Mouse (Mus musculus) hindbrain, embryonic 10.5 days (tissue): Measurements from ENCODE around the gene Mafg. TPM values are rescaled to one million over a fixed set of nuclear protein-coding genes. Genes with fewer than 3 reads are reported as not detected.
A peak's percentile ranks its signal among the peaks of the same experiment; 100 is the strongest.

Source experiments
- DNase-seq: peaks from one replicate; pipeline ENCODE4 v3.0.0-alpha.2; 2017; ENCODE audit warnings: low spot score
- H3K27ac ChIP-seq: fragments of 300-500 bp; sonication (generic); 2 replicates; pipeline ENCODE4 v1.5.1; 2016; ENCODE audit warnings: mild to moderate bottlenecking, moderate library complexity
- H3K27me3 ChIP-seq: fragments of 300-500 bp; sonication (generic); 2 replicates; pipeline ENCODE4 v1.6.1; 2016; ENCODE audit warnings: mild to moderate bottlenecking; ENCODE audit not compliant: poor library complexity, insufficient read depth, severe bottlenecking
- H3K36me3 ChIP-seq: fragments of 300-500 bp; sonication (generic); 2 replicates; pipeline ENCODE4 v1.6.1; 2016; ENCODE audit warnings: mild to moderate bottlenecking, moderate library complexity
- H3K4me1 ChIP-seq: fragments of 300-500 bp; sonication (generic); replicated peaks from 2 replicates; pipeline ENCODE4 v1.6.1; 2016; ENCODE audit warnings: mild to moderate bottlenecking
- H3K4me3 ChIP-seq: fragments of 300-500 bp; sonication (generic); 2 replicates; pipeline ENCODE4 v1.5.1; 2016; ENCODE audit warnings: mild to moderate bottlenecking, moderate library complexity
- H3K9me3 ChIP-seq: fragments of 300-500 bp; sonication (generic); 2 replicates; pipeline ENCODE4 v1.6.1; 2016; ENCODE audit warnings: mild to moderate bottlenecking, moderate library complexity
- WGBS: fragments of 180-500 bp; shearing (Covaris S2); methylation state at CpG from one replicate; pipeline ENCODE4 v1.1.7; 2016; 5-methylcytosine and 5-hydroxymethylcytosine counted together
- polyA plus RNA-seq: library from polyadenylated mRNA; unstranded; fragments of >200 nt; fragmentation: Nextera tagmentation; extraction: Ambion mirVana; gene quantifications from 2 replicates; pipeline ENCODE4 v1.2.1, GENCODE M21; 2016

The Mafg gene
- polyA plus RNA-seq, 1 experiment from 2014 or later: 23.1 TPM

GRCm38 (mm10) chr11:120660301-120661075, 27.1 kb upstream of the Mafg start:
- DNase-seq: peak; percentile 68
- H3K9me3 ChIP-seq: no peaks in the 10 kb centered on the region
- peak overlapping the region; percentile 55 for H3K4me3 ChIP-seq
- H3K27ac ChIP-seq: peak overlapping the region; percentile 74
- WGBS: under 1% methylated on average over 95 of the region's 95 CpGs
- H3K36me3 ChIP-seq: no peaks in the 10 kb centered on the region
- peaks cover 96% of the 10 kb centered on the region for H3K27me3 ChIP-seq
- peaks cover 33% of the 10 kb centered on the region for H3K4me1 ChIP-seq

- 2% methylated on average over 50 of the region's 50 CpGs for WGBS
- Histone ChIP-seq H3K4me1 (peaks cover 29% of the 10 kb centered on the region), H3K36me3 (no peaks in the 10 kb centered on the region), H3K4me3 (peak overlapping the region; percentile 55), H3K27ac (peak overlapping the region; percentile 74), H3K9me3 (no peaks in the 10 kb centered on the region), H3K27me3 (peaks cover 94% of the 10 kb centered on the region)
- peak; percentile 43 for DNase-seq
Observed at GRCm38 (mm10) chr11:120659509-120660300, 26.3 kb upstream of the Mafg start.

DNA sequence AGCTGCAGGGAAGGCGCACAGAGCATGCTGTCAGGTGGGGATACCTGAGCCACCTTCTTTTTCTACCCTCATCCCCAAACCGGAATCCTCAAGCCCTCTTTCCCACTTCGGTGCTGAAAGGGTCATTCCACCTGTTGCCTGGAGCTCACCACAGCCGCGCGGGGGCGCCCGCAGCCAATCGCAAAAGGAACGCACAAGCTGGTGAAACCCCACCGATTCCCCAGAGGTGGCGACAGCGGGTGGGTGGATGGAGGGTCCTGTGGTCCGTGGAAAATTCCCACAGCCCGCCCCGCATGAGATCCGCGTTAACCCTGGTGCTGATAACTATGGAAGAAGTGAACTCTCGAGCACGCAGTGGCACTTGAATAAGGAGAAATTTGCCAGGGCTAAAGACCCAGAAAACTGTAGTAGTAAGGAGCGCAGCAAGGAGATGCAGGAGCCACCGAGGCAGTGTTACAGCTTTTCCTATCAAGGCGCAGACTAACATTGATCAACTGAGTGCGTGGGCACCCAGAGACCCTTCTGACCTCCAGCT, 25.5 kb upstream of the Mafg start:
- peak overlapping the region; percentile 55 for H3K4me3 ChIP-seq

GRCm38 (mm10) chr11:120657301-120657700, 23.9 kb upstream of the Mafg start:
- Histone ChIP-seq H3K27ac (no peak overlapping the region), H3K4me3 (no peak overlapping the region), H3K9me3 (no peaks in the 10 kb centered on the region), H3K27me3 (peaks cover 76% of the 10 kb centered on the region), H3K36me3 (no peaks in the 10 kb centered on the region), H3K4me1 (peaks cover 29% of the 10 kb centered on the region)
- DNase-seq: no peak
- 88% methylated on average over 4 of the region's 4 CpGs for WGBS

More for the DNA sequence above, 25.5 kb upstream of the Mafg start:
- peak; percentile 79 for DNase-seq
- H3K9me3 ChIP-seq: no peaks in the 10 kb centered on the region
- H3K27ac ChIP-seq: no peak overlapping the region
- H3K36me3 ChIP-seq: no peaks in the 10 kb centered on the region
- peaks cover 29% of the 10 kb centered on the region for H3K4me1 ChIP-seq
- 4% methylated on average over 24 of the region's 24 CpGs for WGBS
- H3K27me3 ChIP-seq: peaks cover 93% of the 10 kb centered on the region

DNA sequence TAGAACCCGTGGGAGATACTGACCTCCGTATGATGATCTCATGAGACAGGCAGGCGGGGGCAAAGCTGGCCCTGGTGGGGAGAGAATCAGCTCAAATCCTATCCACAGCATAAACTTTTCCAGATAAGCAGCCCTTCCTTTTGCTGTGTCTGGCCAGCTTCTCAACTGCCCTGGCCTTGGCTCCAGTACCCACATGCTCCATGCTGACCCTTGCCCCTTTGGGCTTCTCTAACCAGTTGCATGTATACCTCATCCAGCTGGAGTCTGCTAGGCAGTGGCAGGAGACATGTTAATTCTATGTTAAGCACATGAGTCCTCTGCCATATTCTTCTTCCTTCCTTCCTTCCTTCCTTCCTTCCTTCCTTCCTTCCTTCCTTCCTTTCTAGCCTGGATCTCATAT, 21.3 kb upstream of the Mafg start:
- WGBS: 76% methylated on average over 3 of the region's 3 CpGs
- no peaks in the 10 kb centered on the region for H3K9me3 ChIP-seq
- no peak overlapping the region for H3K4me3 ChIP-seq
- DNase-seq: no peak
- H3K27me3 ChIP-seq: peaks cover 54% of the 10 kb centered on the region
- no peaks in the 10 kb centered on the region for H3K36me3 ChIP-seq
- H3K4me1 ChIP-seq: peaks cover 11% of the 10 kb centered on the region
- H3K27ac ChIP-seq: no peak overlapping the region

GRCm38 (mm10) chr11:120651872-120652271, 18.5 kb upstream of the Mafg start:
- Histone ChIP-seq H3K4me1 (peaks cover 13% of the 10 kb centered on the region), H3K36me3 (no peaks in the 10 kb centered on the region), H3K27ac (no peak overlapping the region), H3K4me3 (no peak overlapping the region), H3K9me3 (no peaks in the 10 kb centered on the region), H3K27me3 (peaks cover 40% of the 10 kb centered on the region)
- WGBS: 73% methylated on average over 3 of the region's 3 CpGs
- no peak for DNase-seq

- Histone ChIP-seq H3K36me3 (no peaks in the 10 kb centered on the region), H3K4me1 (peaks cover 26% of the 10 kb centered on the region), H3K27me3 (peaks cover 30% of the 10 kb centered on the region), H3K9me3 (no peaks in the 10 kb centered on the region), H3K27ac (peak within 1 kb of the TSS; percentile 62; the same call in 1 of the 2 replicates), H3K4me3 (peak within 1 kb of the TSS; percentile 41)
- DNase-seq: peak; percentile 48
- 5% methylated on average over 13 of the region's 13 CpGs for WGBS
Observed at GRCm38 (mm10) chr11:120648001-120648476, 14.6 kb upstream of the Mafg start, which contains the start of gene Myadml2. Gene Myadml2, minus strand, starts transcription at chr11:120648158.

DNA sequence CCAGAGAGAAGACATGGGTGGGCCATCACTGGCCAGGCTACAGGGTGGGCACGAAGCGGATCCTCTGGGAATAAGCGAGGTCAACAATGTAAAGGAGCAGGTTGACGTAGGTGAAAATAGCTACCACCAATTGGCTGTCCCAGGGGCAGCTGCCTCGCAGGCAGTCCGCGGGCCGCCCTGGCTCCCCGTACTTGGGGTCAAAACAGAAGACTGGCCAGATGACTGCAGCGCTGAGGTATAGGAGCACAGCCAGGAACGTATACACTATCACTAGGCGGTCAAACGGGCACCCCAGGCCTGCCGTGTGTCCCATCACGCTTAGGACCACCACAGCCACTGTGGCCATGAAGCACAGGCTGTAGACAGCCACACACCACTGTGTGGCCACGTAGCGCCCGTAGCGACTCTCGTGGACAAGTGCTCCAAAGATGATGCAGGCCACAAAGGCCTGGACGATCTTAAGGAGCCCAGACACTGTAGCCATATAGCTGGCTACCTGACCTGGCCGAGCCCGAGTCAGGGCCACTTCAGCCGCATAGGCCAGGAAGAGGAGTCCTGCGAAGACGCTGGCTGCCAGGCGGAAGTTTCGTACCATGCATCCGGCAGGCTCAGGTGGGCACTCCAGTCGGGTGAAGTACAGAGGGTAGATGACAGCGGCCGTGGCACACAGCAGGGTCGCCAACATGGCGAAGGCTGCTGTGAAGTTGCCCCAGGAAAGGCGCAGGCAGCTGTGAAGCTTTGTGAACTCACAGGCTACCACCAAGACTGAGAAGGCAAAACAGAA, 13.8 kb upstream of the Mafg start:
- Histone ChIP-seq H3K4me3 (peak overlapping the region; percentile 41), H3K36me3 (no peaks in the 10 kb centered on the region), H3K27me3 (peaks cover 36% of the 10 kb centered on the region), H3K9me3 (no peaks in the 10 kb centered on the region), H3K27ac (peak overlapping the region; percentile 62; the same call in 1 of the 2 replicates), H3K4me1 (peaks cover 34% of the 10 kb centered on the region)
- WGBS: 73% methylated on average over 35 of the region's 35 CpGs
- DNase-seq: no peak

- H3K27ac ChIP-seq: peak within 1 kb of the TSS; percentile 88
- H3K4me3 ChIP-seq: peak within 1 kb of the TSS; percentile 69
- WGBS: 0% methylated on average over 15 of the region's 15 CpGs
- H3K4me1 ChIP-seq: peaks cover 46% of the 10 kb centered on the region
- H3K9me3 ChIP-seq: no peaks in the 10 kb centered on the region
- DNase-seq: peak; percentile 95
- no peaks in the 10 kb centered on the region for H3K36me3 ChIP-seq
- peaks cover 40% of the 10 kb centered on the region for H3K27me3 ChIP-seq
Observed at GRCm38 (mm10) chr11:120643601-120643987, 10.2 kb upstream of the Mafg start, which contains the start of gene Pycr1. Gene Pycr1, minus strand, starts transcription at chr11:120643769.

DNA sequence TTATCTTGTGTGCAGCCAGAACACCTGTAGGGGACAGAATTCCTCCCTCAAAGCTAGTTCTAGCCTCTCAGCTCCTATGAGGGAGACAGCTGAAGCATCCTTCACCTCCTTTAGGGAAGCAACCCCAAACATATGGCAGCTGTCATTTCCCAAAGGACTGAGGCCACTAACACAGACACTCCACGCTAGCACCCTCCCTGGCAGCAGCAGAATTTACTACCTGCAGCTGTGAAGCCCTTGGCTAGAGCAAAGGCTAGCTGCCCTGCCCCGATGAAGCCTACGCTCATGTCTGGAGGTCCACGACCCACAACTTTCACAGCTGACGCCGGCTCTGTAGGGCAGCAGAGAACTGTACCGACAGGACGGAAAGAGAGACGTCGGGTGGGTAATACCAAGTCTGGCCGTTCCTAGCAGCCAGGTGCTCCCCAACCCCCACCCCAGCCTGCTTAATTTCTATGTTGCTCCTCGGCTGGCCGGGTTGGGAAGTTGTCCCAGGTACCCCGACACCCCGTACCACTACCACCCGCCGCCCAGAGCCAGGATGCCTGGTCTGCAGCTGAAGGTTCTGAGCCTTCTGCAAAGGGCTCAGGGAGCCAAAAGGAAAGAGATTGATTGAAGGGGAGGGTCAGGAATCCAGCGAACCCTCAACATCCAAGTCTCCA, 9.7 kb upstream of the Mafg start:
- Histone ChIP-seq H3K9me3 (no peaks in the 10 kb centered on the region), H3K4me3 (peak overlapping the region; percentile 69), H3K36me3 (no peaks in the 10 kb centered on the region), H3K27ac (peak overlapping the region; percentile 88), H3K4me1 (peaks cover 43% of the 10 kb centered on the region), H3K27me3 (peaks cover 38% of the 10 kb centered on the region)
- DNase-seq: no peak
- 3% methylated on average over 18 of the region's 18 CpGs for WGBS

DNA sequence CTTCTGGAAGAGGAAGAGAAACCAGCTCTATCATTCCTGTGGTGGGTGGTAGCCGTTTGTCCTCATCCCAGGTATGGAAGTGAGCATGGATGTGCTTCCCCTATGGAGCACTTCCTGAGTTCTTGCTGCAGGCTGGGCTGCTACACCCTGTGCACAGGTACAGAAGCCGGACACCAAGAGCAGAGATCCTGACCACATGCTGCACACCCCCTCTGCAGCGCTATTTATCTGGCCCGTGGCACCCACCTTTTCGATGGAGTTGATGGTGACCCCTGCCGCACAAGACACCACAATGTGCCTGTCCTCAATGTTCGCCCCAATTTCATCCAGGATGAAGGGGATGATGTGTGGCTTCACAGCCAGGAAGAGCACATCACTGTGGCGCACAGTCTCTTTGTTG, 8.5 kb upstream of the Mafg start:
- H3K27ac ChIP-seq: peak overlapping the region; percentile 24; the same call in 1 of the 2 replicates
- H3K9me3 ChIP-seq: no peaks in the 10 kb centered on the region
- WGBS: 92% methylated on average over 8 of the region's 8 CpGs
- H3K27me3 ChIP-seq: peaks cover 26% of the 10 kb centered on the region
- H3K4me1 ChIP-seq: peaks cover 33% of the 10 kb centered on the region
- no peaks in the 10 kb centered on the region for H3K36me3 ChIP-seq
- H3K4me3 ChIP-seq: no peak overlapping the region
- no peak for DNase-seq
